Mouse (Mus musculus) heart, adult 18-20 months (tissue): ENCODE data around the gene Rfx1. TPM values are rescaled to one million over a fixed set of nuclear protein-coding genes. Genes with fewer than 3 reads are reported as not detected.
A peak's percentile ranks its signal among the peaks of the same experiment; 100 is the strongest.

Experiments used
- DNase-seq, 2 experiments: peaks; one replicate each; pipeline ENCODE4 v3.0.0; 2021 to 2022; ENCODE audit warnings: mixed read lengths in 1 of 2
- long read RNA-seq, 2 experiments: library from polyadenylated mRNA; stranded (forward); transcript quantifications; one replicate each; pipeline ENCODE4 v2.0.0; 2021
- total RNA-seq, 2 experiments: library from RNA; stranded (reverse); gene quantifications; 2 replicates each; pipeline ENCODE4 v1.2.3; 2021

Gene Rfx1
- total RNA-seq = 1 to 10 TPM; 8.3 to 9.1 TPM
- long read RNA-seq, experiment 1, partial matches to known transcripts = 1 of 4 reads
- long read RNA-seq, experiment 1, other reads (novel, unspliced or antisense) = 3 of 4 reads
- long read RNA-seq, experiment 2, partial matches to known transcripts = 1 of 3 reads
- long read RNA-seq, experiment 2, other reads (novel, unspliced or antisense) = 2 of 3 reads

- DNase-seq = peak; percentile 100
Observed at GRCm38 (mm10) chr8:84066291-84066930, at the start of gene Rfx1. Rfx1 (plus strand) TSS chr8:84066834.

- DNase-seq = no peak
Observed at GRCm38 (mm10) chr8:84019738-84020137, 46.9 kb upstream of the Rfx1 start.

GRCm38 (mm10) chr8:84021096-84021495, 45.5 kb upstream of the Rfx1 start, which contains the start of gene Palm3:
Palm3 (plus strand) TSS chr8:84021471.
- no peak for DNase-seq

GRCm38 (mm10) chr8:84021569-84021968, 45.1 kb upstream of the Rfx1 start:
- DNase-seq = no peak

- DNase-seq = peak; percentile 85 to 89
Observed at GRCm38 (mm10) chr8:84023085-84023484, 43.5 kb upstream of the Rfx1 start.

- DNase-seq = no peak
Observed at GRCm38 (mm10) chr8:84023631-84024030, 43.0 kb upstream of the Rfx1 start.

- peak in 1 of 2 experiments; percentile 63 for DNase-seq
Observed at GRCm38 (mm10) chr8:84024171-84024570, 42.5 kb upstream of the Rfx1 start.

- peak in 1 of 2 experiments; percentile 35 for DNase-seq
Observed at GRCm38 (mm10) chr8:84025863-84026262, 40.8 kb upstream of the Rfx1 start.

GRCm38 (mm10) chr8:84027449-84027848, 39.2 kb upstream of the Rfx1 start:
- DNase-seq = no peak

- no peak for DNase-seq
Observed at GRCm38 (mm10) chr8:84029272-84029671, 37.4 kb upstream of the Rfx1 start.

- DNase-seq = no peak
Observed at GRCm38 (mm10) chr8:84032777-84033176, 33.9 kb upstream of the Rfx1 start.

GRCm38 (mm10) chr8:84038015-84038414, 28.6 kb upstream of the Rfx1 start:
- peak; percentile 77 to 79 for DNase-seq

- DNase-seq = peak; percentile 74 to 89
Observed at GRCm38 (mm10) chr8:84039050-84039449, 27.6 kb upstream of the Rfx1 start.

- peak; percentile 81 to 87 for DNase-seq
Observed at GRCm38 (mm10) chr8:84042066-84042947, 24.3 kb upstream of the Rfx1 start, which contains the start of gene Il27ra. Il27ra (minus strand) TSS chr8:84042589.

- peak; percentile 57 to 70 for DNase-seq
Observed at GRCm38 (mm10) chr8:84042948-84043342, 23.7 kb upstream of the Rfx1 start.

GRCm38 (mm10) chr8:84044103-84044502, 22.5 kb upstream of the Rfx1 start:
- no peak for DNase-seq

GRCm38 (mm10) chr8:84044900-84045299, 21.7 kb upstream of the Rfx1 start, which contains the start of gene Rln3:
Rln3 (minus strand) TSS chr8:84045000.
- no peak for DNase-seq

- no peak for DNase-seq
Observed at GRCm38 (mm10) chr8:84046505-84046904, 20.1 kb upstream of the Rfx1 start.

GRCm38 (mm10) chr8:84048171-84048570, 18.5 kb upstream of the Rfx1 start:
- peak; percentile 12 to 56 for DNase-seq

GRCm38 (mm10) chr8:84052746-84053145, 13.9 kb upstream of the Rfx1 start:
- DNase-seq = no peak

- no peak for DNase-seq
Observed at GRCm38 (mm10) chr8:84053229-84053628, 13.4 kb upstream of the Rfx1 start.

GRCm38 (mm10) chr8:84057827-84058226, 8.8 kb upstream of the Rfx1 start:
- no peak for DNase-seq

- no peak for DNase-seq
Observed at GRCm38 (mm10) chr8:84059226-84059625, 7.4 kb upstream of the Rfx1 start.
